Mouse (Mus musculus): ENCODE results near the gene Cd5l.
"Not testable (repeated sequence)": the region's sequence is repeated elsewhere in the genome, so short reads cannot be mapped to it uniquely, and the experiment has no call there.

The Cd5l gene

GRCm38 (mm10) chr3:87357581-87357980 is at the start of gene Cd5l:
TSS of gene Cd5l (plus strand) at chr3:87357881.
- DNase-seq (ENCODE audit: low spot score in 2 of 2) = no peak

GRCm38 (mm10) chr3:87309922-87310321 is 47.8 kb upstream of the Cd5l start:
- DNase-seq (ENCODE audit: low spot score in 2 of 2) = no peak

GRCm38 (mm10) chr3:87322557-87322956 is 35.1 kb upstream of the Cd5l start:
- no peak for DNase-seq (ENCODE audit: low spot score in 2 of 2)

GRCm38 (mm10) chr3:87323778-87324177 is 33.9 kb upstream of the Cd5l start:
- DNase-seq (ENCODE audit: low spot score in 2 of 2) = no peak

DNA sequence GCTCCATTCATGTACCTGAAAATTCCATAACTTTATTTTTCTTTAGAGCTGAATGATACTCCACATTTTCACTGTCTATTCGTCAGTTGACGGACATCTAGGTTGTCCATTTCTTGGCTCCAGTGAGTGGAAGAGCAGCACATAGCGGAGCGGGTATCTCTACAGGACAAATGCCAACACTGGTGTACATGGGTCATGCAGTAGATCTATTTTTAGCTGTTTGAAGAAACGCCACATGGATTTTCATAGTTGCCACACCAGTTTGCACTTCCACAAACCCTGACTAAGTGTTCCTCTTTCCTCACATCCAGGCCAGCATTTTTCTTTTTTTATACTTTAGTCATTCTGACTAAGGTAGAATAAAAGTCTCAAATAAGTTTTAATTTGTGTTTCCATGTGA is 19.8 kb upstream of the Cd5l start:
- DNase-seq (ENCODE audit: low spot score in 2 of 2) = no peak

DNA sequence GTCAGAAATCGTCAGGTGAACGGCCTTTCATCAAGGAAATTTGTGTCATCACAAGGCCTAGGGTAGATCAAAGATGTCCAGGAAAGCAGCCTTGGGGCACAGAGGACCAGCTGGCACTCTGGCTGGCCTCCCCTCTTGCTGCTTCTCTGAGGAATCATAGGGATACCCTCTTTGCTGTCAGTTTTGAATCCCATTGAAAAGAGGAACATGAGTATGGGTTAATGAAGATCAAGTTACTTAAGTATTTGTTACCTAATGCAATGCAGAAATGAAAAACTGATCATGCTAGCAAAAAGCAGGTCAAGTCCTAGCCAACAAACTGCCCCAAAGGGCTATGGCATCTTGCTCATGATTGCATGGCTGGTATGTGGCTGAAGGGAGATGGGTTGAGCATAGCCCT is 6.7 kb upstream of the Cd5l start:
- not testable (repeated sequence) for DNase-seq (ENCODE audit: low spot score in 2 of 2)

- DNase-seq (ENCODE audit: low spot score in 2 of 2) = no peak
These were observed 1.5 kb downstream of the Cd5l start for GRCm38 (mm10) chr3:87359215-87359614.

- DNase-seq (ENCODE audit: low spot score in 2 of 2) = no peak
These were observed 2.8 kb downstream of the Cd5l start for GRCm38 (mm10) chr3:87360466-87360865.

GRCm38 (mm10) chr3:87365691-87366090 is 8.0 kb downstream of the Cd5l start:
- DNase-seq (ENCODE audit: low spot score in 2 of 2) = no peak

GRCm38 (mm10) chr3:87367511-87367910 is 9.8 kb downstream of the Cd5l start:
- no peak for DNase-seq (ENCODE audit: low spot score in 2 of 2)

GRCm38 (mm10) chr3:87369181-87369580 is 11.5 kb downstream of the Cd5l start:
- no peak for DNase-seq (ENCODE audit: low spot score in 2 of 2)

GRCm38 (mm10) chr3:87376195-87377165 is 18.8 kb downstream of the Cd5l start, which contains the start of gene Fcrl1:
TSS of gene Fcrl1 (plus strand) at chr3:87376387.
- no peak for DNase-seq (ENCODE audit: low spot score in 2 of 2)

DNA sequence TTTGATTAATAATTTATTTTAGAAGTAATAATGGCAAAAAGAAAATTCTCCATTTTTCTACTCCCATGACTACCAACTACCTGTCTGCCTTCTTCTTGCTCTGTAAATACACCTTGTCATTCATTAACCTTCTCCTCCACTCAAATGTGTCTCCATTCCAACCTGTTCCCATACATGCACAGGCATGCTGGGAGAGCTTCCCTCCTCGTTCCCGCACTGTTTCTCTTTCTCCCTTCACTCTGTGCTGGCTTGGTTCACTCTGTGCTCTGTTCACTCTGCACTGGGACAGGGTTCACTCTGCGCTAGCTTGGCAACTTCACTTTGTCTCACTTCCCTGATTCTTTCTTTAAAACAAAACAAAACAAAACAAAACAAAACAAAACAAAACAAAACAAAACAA is 19.5 kb downstream of the Cd5l start:
- no peak for DNase-seq (ENCODE audit: low spot score in 2 of 2)

DNA sequence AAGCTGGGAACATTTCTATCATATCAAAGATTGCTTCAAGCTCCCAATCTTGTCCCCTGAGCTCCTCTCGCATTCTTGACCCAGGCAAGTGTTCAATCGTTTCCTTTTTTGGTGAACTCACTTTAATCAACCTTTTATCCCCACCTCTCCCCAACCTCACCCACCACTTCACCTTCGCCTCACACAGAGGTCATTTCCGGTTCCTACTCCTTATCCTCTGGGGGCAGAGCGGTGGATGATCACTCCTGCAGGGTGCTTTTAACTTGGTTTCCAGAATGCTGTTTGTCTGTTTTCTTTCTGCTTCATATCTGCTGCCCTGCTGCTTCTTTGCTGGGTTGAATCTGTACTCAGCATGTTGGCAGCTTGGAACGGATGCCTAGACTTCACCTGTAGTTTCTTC is 20.0 kb downstream of the Cd5l start:
- DNase-seq (ENCODE audit: low spot score in 2 of 2) = no peak

DNA sequence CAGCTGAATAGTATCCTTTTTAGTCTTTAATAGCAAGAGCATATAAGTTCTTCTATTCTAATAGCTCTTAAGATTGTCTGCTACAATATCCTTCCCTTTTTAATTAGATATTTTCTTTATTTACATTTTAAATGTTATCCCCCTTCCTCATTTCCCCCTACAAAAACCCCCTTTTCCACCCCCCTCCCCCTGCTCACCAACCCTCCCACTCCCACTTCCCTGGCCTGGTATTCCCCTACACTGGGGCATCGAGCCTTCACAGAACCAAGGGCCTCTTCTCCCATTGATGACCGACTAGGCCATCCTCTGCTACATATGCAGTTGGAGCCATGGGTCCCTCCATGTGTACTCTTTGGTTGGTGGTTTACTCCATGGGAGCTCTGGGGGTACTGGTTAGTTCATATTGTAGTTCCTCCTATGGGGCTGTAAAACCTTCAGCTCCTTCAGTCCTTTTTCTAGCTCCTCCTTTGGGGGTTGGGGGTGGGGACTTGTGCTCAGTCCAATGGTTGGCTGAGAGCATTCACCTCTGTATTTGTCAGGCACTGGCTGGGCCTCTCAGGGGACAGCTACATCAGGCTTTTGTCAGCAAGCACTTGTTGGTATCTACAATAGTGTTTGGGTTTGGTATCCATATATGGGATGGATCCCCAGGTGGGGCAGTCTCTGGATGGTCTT is 22.1 kb downstream of the Cd5l start:
- not testable (repeated sequence) for DNase-seq (ENCODE audit: low spot score in 2 of 2)

DNA sequence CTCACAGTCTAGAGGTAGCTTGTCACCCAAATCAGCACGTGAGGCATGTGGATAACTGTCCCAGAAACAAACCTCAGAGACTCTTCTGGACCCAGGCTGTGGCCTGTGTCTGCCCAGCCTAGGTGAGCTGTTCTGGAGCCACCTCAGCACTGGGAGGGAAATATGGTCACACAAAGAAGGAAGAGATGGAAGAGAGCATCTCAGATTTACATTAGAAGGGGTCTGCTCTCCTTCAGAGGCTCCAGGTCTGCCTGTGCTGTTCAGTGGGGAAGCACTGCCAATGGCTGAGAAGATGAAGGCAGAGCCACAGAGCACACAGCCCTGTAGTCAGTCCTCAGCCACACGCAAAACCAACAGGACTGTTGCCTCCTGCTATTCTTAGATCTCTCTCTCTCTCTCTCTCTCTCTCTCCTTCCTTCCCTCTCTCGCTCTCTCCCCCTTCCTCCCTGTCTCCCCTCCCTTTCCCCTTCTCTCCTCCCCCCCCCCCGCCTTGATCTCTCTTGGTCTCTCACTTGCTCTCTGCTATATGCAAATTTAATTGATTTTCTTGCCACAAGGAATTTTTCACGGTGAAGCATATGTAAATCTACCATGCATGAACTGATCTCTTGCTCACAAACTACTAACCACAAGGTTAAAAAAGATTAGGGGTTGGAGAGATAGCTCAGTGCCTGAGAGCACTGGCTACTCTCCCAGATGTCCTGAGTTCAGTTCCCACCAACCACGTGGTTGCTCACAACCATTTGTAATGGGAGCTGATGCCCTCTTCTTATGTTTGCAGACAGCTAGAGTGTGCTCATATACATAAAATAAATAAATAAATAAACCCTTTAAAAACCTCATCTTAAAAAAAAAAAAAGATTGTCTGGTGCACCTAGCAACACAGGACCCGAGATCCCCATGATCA is 24.4 kb downstream of the Cd5l start:
- no peak for DNase-seq (ENCODE audit: low spot score in 2 of 2)

DNA sequence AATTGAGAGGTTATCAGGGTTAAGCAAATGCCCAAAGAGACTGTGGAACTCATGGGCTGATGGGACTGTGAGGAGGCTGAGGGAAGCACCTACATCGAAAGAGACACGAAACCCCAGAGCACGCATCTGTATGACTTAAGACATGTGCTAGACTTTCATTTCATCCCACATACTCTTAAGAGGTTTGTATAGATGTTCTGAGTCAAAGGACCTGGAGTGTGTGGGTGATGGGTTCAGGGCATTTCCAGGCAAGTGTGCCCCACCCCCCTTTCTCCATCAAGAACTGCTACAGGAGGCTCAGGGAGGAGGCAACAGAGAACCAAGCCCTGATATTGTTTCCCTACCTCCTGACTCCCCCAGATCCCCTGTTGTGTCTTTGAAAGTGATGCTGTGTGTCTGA is 25.6 kb downstream of the Cd5l start:
- DNase-seq (ENCODE audit: low spot score in 2 of 2) = no peak

DNA sequence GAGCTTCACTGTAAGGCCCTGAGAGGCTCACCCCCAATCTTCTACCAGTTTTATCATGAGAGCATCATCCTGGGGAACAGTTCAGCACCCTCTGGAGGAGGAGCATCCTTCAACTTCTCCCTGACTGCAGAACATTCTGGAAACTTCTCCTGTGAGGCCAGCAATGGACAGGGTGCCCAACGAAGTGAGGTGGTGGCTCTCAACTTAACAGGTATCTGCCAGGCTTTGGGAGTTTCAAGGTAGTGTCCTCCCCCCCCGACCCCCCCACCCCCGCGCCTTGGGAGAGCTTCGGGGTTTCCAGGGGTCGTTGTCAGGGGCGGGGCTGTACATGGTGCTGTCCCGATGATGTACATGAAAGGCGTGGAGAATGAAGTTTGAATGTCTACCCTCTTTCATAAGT is 27.4 kb downstream of the Cd5l start:
- no peak for DNase-seq (ENCODE audit: low spot score in 2 of 2)

GRCm38 (mm10) chr3:87390935-87391334 is 33.3 kb downstream of the Cd5l start:
- DNase-seq (ENCODE audit: low spot score in 2 of 2) = no peak

GRCm38 (mm10) chr3:87398809-87399208 is 41.1 kb downstream of the Cd5l start:
- DNase-seq (ENCODE audit: low spot score in 2 of 2) = no peak

DNA sequence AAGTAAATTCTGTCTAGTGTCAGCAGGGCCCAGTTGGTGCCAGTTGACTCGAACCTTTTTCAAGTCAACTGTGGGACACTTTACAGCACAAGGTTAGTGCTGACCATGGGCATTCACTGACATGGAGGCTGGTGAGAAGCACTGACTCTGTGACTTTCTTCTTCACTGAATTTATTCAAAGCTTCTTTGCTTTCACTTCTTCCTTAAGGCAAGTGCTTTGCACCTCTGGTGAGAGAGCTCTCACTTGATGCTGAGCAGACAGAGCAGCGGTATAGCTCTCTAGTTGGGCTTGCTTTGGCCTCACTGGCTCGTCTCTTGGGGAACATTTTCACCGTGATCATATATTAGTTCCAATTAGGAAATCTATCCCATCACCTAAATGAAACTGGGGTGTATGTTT is 42.2 kb downstream of the Cd5l start:
- no peak for DNase-seq (ENCODE audit: low spot score in 2 of 2)

DNA sequence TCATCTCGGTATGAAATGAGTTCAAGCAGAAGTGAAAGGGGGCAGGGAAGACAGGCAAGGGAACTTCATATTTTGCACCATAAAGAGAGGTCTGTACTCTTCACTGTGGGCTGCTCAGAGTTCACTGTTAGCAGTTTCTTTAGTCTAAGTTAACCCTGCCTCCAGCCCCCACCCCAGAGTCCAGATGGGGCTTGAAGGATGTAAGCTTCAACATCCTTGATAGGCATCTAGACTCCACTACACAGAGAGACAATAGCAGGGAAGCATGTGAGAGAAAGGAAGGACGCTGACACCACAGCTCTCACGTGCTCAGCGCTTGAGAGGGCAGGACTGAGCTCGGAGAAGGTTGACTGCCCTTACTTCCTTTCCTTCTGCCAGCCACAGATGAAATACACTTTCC is 43.6 kb downstream of the Cd5l start:
- no peak for DNase-seq (ENCODE audit: low spot score in 2 of 2)
